Mouse (Mus musculus): ENCODE data around the gene Cdh3.

GRCm38 (mm10) chr8:106603933-106604332 lies 93.2 kb downstream of the Cdh3 start:
- TF ChIP-seq GATA1 (IDR thresholded peaks at IDR 0.05; ENCODE audit: borderline replicate concordance, low read length): no peak
- no peak for TF ChIP-seq FLI1 (IDR thresholded peaks at IDR 0.05; ENCODE audit: low read length)

Measured in megakaryocyte, embryonic 14.5 days (primary cell).